Mouse (Mus musculus): ENCODE results near the gene Prdx1. TPM values are rescaled to one million over a fixed set of nuclear protein-coding genes. Genes with fewer than 3 reads are reported as not detected.

Prdx1 gene
- polyA plus RNA-seq, 1 experiment: 887 TPM

DNA sequence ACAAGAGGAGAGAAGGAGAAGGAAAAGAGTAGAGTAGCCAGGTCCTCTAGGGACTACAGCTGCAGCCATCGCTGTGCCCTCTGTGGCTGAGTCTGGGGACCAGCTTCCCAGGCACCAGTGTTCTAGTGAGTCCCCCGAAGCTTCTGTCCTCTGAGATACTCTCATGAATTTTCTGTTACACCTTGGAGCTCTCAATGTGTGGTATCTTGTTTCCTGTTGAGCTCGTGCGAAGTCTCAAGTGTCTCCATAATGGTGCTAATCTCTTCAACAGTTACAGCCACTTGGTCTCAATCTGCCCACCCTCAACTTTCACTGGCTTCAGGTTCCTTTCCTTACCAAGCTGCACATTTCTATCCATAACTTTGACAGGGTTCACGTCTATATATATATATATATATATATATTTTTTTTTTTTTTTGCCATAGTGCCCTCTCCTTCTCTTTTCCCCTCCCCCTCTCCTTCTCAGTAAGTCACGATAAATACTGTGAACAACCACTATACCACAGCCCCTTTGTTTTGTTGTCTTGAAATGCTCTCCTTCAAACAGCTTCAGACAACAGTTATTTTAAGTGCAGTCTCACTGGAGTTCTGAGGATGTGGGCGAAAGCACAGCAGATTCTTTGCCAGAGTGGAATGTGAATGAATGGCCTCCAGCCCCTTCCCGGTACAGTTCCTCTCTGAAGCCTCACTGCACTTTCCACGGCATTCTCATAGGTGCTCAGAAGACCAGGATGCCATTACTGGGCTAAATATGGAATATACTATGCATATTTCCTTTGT is 53.8 kb downstream of the Prdx1 start:
- Histone ChIP-seq H3K4me3 (ENCODE audit: insufficient read depth, low read length) (no peak overlapping the region), H3K27ac (ENCODE audit: insufficient read depth, low read length) (no peak overlapping the region), H3K4me1 (ENCODE audit: control insufficient read depth, insufficient read depth, low read length) (no peaks in the 10 kb centered on the region)
- no peak for TF ChIP-seq CTCF (IDR thresholded peaks at IDR 0.05; ENCODE audit: borderline replicate concordance, insufficient read depth, low read length)
- TF ChIP-seq POLR2A (IDR thresholded peaks at IDR 0.05; ENCODE audit: low read depth, low read length): no peak

DNA sequence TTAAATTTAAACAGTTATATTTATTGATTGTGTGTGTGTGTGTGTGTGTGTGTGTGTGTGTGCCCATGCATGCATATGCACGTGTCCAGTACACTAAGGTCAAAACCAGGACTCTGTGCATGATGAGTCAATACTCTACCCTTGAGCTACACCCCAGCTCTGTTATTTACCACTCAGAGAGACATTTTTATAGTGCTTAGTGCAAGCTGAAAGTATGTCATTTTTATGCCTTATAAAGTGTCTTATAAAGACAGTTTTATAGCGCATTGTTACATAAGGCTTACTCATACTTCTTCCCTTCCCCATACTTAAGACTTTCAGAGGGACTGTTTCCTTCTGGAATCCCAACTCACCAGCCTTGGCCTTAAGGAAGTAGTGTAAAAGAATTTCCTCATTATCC is 64.4 kb downstream of the Prdx1 start:
- TF ChIP-seq CTCF (IDR thresholded peaks at IDR 0.05; ENCODE audit: borderline replicate concordance, insufficient read depth, low read length): no peak
- Histone ChIP-seq H3K27ac (ENCODE audit: insufficient read depth, low read length) (peak overlapping the region; percentile 54; the same call in 1 of the 2 replicates), H3K4me1 (ENCODE audit: control insufficient read depth, insufficient read depth, low read length) (no peaks in the 10 kb centered on the region), H3K4me3 (ENCODE audit: insufficient read depth, low read length) (no peak overlapping the region)

Other genes with a start within 250 kb of the Prdx1 start
- 59.4 and 64.3 TPM in 2 replicates for gene Mast2, start 221.4 kb upstream of the Prdx1 start, polyA plus RNA-seq (2011; ENCODE audit: insufficient read length, low read depth, missing spikeins)
- gene Ipp, start 178.0 kb upstream of the Prdx1 start, polyA plus RNA-seq (2011; ENCODE audit: insufficient read length, low read depth, missing spikeins): 9.1 and 9.3 TPM in 2 replicates
- gene Tmem69, start 129.6 kb upstream of the Prdx1 start, polyA plus RNA-seq (2011; ENCODE audit: insufficient read length, low read depth, missing spikeins): 19.8 and 30.4 TPM in 2 replicates
- gene Gpbp1l1, start 127.9 kb upstream of the Prdx1 start, polyA plus RNA-seq (2011; ENCODE audit: insufficient read length, low read depth, missing spikeins): 34.3 and 38.1 TPM in 2 replicates
- gene Ccdc17, start 88.9 kb upstream of the Prdx1 start, polyA plus RNA-seq (2011; ENCODE audit: insufficient read length, low read depth, missing spikeins): 1.9 and 2.6 TPM in 2 replicates
- 63.7 and 95.4 TPM in 2 replicates for gene Nasp, start 57.6 kb upstream of the Prdx1 start, polyA plus RNA-seq (2011; ENCODE audit: insufficient read length, low read depth, missing spikeins)
- gene Akr1a1, start 33.9 kb upstream of the Prdx1 start, polyA plus RNA-seq (2011; ENCODE audit: insufficient read length, low read depth, missing spikeins): 575 and 597 TPM in 2 replicates
- gene Mmachc, start 22.9 kb downstream of the Prdx1 start, polyA plus RNA-seq (2011; ENCODE audit: insufficient read length, low read depth, missing spikeins): 18.6 and 22.6 TPM in 2 replicates
- 21.8 and 33.8 TPM in 2 replicates for gene Ccdc163, start 23.0 kb downstream of the Prdx1 start, polyA plus RNA-seq (2011; ENCODE audit: insufficient read length, low read depth, missing spikeins)
- 6.3 and 7.8 TPM in 2 replicates for gene Tesk2, start 35.4 kb downstream of the Prdx1 start, polyA plus RNA-seq (2011; ENCODE audit: insufficient read length, low read depth, missing spikeins)
- gene Toe1, start 122.1 kb downstream of the Prdx1 start, polyA plus RNA-seq (2011; ENCODE audit: insufficient read length, low read depth, missing spikeins): 18.4 and 18.6 TPM in 2 replicates
- 4.7 and 9.2 TPM in 2 replicates for gene Mutyh, start 122.2 kb downstream of the Prdx1 start, polyA plus RNA-seq (2011; ENCODE audit: insufficient read length, low read depth, missing spikeins)
- 0.39 TPM in 1 of 2 replicates, not detected in the other for gene Hpdl, start 136.2 kb downstream of the Prdx1 start, polyA plus RNA-seq (2011; ENCODE audit: insufficient read length, low read depth, missing spikeins)
- gene Zswim5, start 191.8 kb downstream of the Prdx1 start, polyA plus RNA-seq (2011; ENCODE audit: insufficient read length, low read depth, missing spikeins): not detected in 2 replicates